Mouse (Mus musculus) lung, adult 2 months (tissue): ENCODE data around the gene Cmtm5. TPM values are rescaled to one million over a fixed set of nuclear protein-coding genes. Genes with fewer than 3 reads are reported as not detected.

ENCODE experiments used
- DNase-seq: peaks from one replicate; pipeline ENCODE4 v3.0.0; 2022
- H3K4me1 ChIP-seq: fragments of 200-500 bp; 2 replicates; pipeline ENCODE4 v1.6.1; 2011; ENCODE audit warnings: low read length; ENCODE audit not compliant: control insufficient read depth, insufficient read depth
- H3K4me3 ChIP-seq: fragments of 200-500 bp; replicated peaks from 2 replicates; pipeline ENCODE3; 2011; ENCODE audit warnings: low read depth, mild to moderate bottlenecking, control low read depth, low read length; ENCODE audit errors: extremely low read depth
- CTCF ChIP-seq: fragments of 200-500 bp; IDR thresholded peaks from 2 replicates; pipeline ENCODE4 v1.5.1; 2011; ENCODE audit warnings: mild to moderate bottlenecking, low read length, control low read depth; ENCODE audit not compliant: insufficient read depth
- POLR2A ChIP-seq: fragments of 200-500 bp; IDR thresholded peaks from 2 replicates; pipeline ENCODE4 v1.6.1; 2011; ENCODE audit warnings: low read depth, mild to moderate bottlenecking, control low read depth, low read length, borderline replicate concordance; ENCODE audit errors: extremely low read depth
- WGBS: fragments of 180-500 bp; shearing (Covaris S2); methylation state at CpG from one replicate; pipeline ENCODE4 v1.1.7; 2018; 5-methylcytosine and 5-hydroxymethylcytosine counted together
- polyA plus RNA-seq: library from polyadenylated mRNA; depleted of rRNA; stranded (reverse); fragments of >200 nt; gene quantifications from 2 replicates; pipeline ENCODE4 v1.2.3, GENCODE M21; 2012

Cmtm5 gene
- polyA plus RNA-seq, 1 experiment = 2.2 TPM

- H3K4me3 ChIP-seq = peak overlapping the region; percentile 70
- DNase-seq = no peak
- TF ChIP-seq CTCF (no peak), POLR2A (no peak)
- peaks cover 4% of the 10 kb centered on the region for H3K4me1 ChIP-seq
- 6% methylated on average over 67 of the region's 69 CpGs for WGBS
Measured at GRCm38 (mm10) chr14:54912109-54912850, 23.8 kb upstream of the Cmtm5 start.

- peak; percentile 66 for DNase-seq
Measured at GRCm38 (mm10) chr14:54912886-54913285, 23.2 kb upstream of the Cmtm5 start, which contains the start of gene Slc22a17. Gene Slc22a17 (minus strand): TSS chr14:54913132.

GRCm38 (mm10) chr14:54913343-54913742, 22.7 kb upstream of the Cmtm5 start:
- Histone ChIP-seq H3K4me3 (peak overlapping the region; percentile 70), H3K4me1 (peaks cover 4% of the 10 kb centered on the region)
- 15% methylated on average over 10 of the region's 10 CpGs for WGBS
- TF ChIP-seq POLR2A = no peak
- TF ChIP-seq CTCF = no peak
- no peak for DNase-seq

More at GRCm38 (mm10) chr14:54912886-54913285, 23.2 kb upstream of the Cmtm5 start, which contains the start of gene Slc22a17:
- TF ChIP-seq CTCF = no peak
- peak; percentile 75; the same call in 1 of the 2 replicates for TF ChIP-seq POLR2A
- Histone ChIP-seq H3K4me1 (peaks cover 4% of the 10 kb centered on the region), H3K4me3 (peak within 1 kb of the TSS; percentile 70)
- under 1% methylated on average over 28 of the region's 28 CpGs for WGBS

GRCm38 (mm10) chr14:54920076-54920685, 15.9 kb upstream of the Cmtm5 start:
- 83% methylated on average over 16 of the region's 16 CpGs for WGBS
- TF ChIP-seq POLR2A (no peak), CTCF (no peak)
- no peak overlapping the region for H3K4me3 ChIP-seq
- no peaks in the 10 kb centered on the region for H3K4me1 ChIP-seq
- DNase-seq = no peak

- TF ChIP-seq CTCF (no peak), POLR2A (no peak)
- H3K4me3 ChIP-seq = no peak overlapping the region
- 54% methylated on average over 7 of the region's 7 CpGs for WGBS
- peak; percentile 13 for DNase-seq
- peaks cover 5% of the 10 kb centered on the region; the same call in 1 of the 2 replicates for H3K4me1 ChIP-seq
Measured at GRCm38 (mm10) chr14:54924641-54925348, 11.3 kb upstream of the Cmtm5 start.

- no peak for TF ChIP-seq CTCF
- TF ChIP-seq POLR2A = 0 out of 2 replicates have a peak, but pooled peaks have one; percentile 4
- H3K4me1 ChIP-seq = peaks cover 5% of the 10 kb centered on the region; the same call in 1 of the 2 replicates
- WGBS = 6% methylated on average over 57 of the region's 57 CpGs
- DNase-seq = peak; percentile 47
- H3K4me3 ChIP-seq = peak within 1 kb of the TSS; percentile 48
Measured at GRCm38 (mm10) chr14:54925349-54926342, 10.4 kb upstream of the Cmtm5 start, which contains the start of gene Efs. Gene Efs (minus strand): TSS chr14:54926126.

- Histone ChIP-seq H3K4me3 (peak overlapping the region; percentile 48), H3K4me1 (peaks cover 5% of the 10 kb centered on the region; the same call in 1 of the 2 replicates)
- under 1% methylated on average over 57 of the region's 58 CpGs for WGBS
- DNase-seq = peak; percentile 29
- no peak for TF ChIP-seq CTCF
- TF ChIP-seq POLR2A = no peak
Measured at GRCm38 (mm10) chr14:54926401-54927158, 9.5 kb upstream of the Cmtm5 start.

GRCm38 (mm10) chr14:54927296-54927695, 8.8 kb upstream of the Cmtm5 start:
- Histone ChIP-seq H3K4me3 (no peak overlapping the region), H3K4me1 (peaks cover 5% of the 10 kb centered on the region; the same call in 1 of the 2 replicates)
- TF ChIP-seq CTCF = no peak
- no peak for TF ChIP-seq POLR2A
- no peak for DNase-seq
- WGBS = 28% methylated on average over 7 of the region's 7 CpGs
